Mouse (Mus musculus) cerebellum, postnatal 25 days (tissue): ENCODE measurements around the gene Zfp790.

Source experiments
- DNase-seq, 2 experiments: peaks; one replicate each; pipeline ENCODE4 v3.0.0; 2021; ENCODE audit warnings: mixed read lengths in 2 of 2

Zfp790 gene

GRCm38 (mm10) chr7:29815910-29816429 is at the start of gene Zfp790:
Gene Zfp790, plus strand, starts transcription at chr7:29816114.
- peak; percentile 82 to 88 for DNase-seq

GRCm38 (mm10) chr7:29767058-29767686 is 48.7 kb upstream of the Zfp790 start:
- DNase-seq = peak; percentile 87 to 90

GRCm38 (mm10) chr7:29768090-29768900 is 47.6 kb upstream of the Zfp790 start, which contains the start of gene Zfp84:
Gene Zfp84, plus strand, starts transcription at chr7:29768552.
- peak; percentile 85 to 86 for DNase-seq

GRCm38 (mm10) chr7:29768980-29769379 is 46.9 kb upstream of the Zfp790 start:
- DNase-seq = no peak

- no peak for DNase-seq
Observed at GRCm38 (mm10) chr7:29773503-29773902, 42.4 kb upstream of the Zfp790 start.

GRCm38 (mm10) chr7:29774371-29774770 is 41.5 kb upstream of the Zfp790 start:
- no peak for DNase-seq

GRCm38 (mm10) chr7:29776568-29776967 is 39.3 kb upstream of the Zfp790 start:
- no peak for DNase-seq

- DNase-seq = no peak
Observed at GRCm38 (mm10) chr7:29777372-29777771, 38.5 kb upstream of the Zfp790 start.

- DNase-seq = peak; percentile 90 to 93
Observed at GRCm38 (mm10) chr7:29783871-29784551, 31.9 kb upstream of the Zfp790 start, which contains the start of gene Zfp30. Gene Zfp30, plus strand, starts transcription at chr7:29783998.

GRCm38 (mm10) chr7:29785023-29785422 is 30.9 kb upstream of the Zfp790 start:
- DNase-seq = no peak

GRCm38 (mm10) chr7:29785888-29786287 is 30.0 kb upstream of the Zfp790 start:
- DNase-seq = peak in 1 of 2 experiments; percentile 41

GRCm38 (mm10) chr7:29792906-29793305 is 23.0 kb upstream of the Zfp790 start:
- DNase-seq = no peak

GRCm38 (mm10) chr7:29807046-29807445 is 8.9 kb upstream of the Zfp790 start:
- DNase-seq = no peak

GRCm38 (mm10) chr7:29812244-29812643 is 3.7 kb upstream of the Zfp790 start:
- DNase-seq = no peak

GRCm38 (mm10) chr7:29814381-29814780 is 1.5 kb upstream of the Zfp790 start:
- no peak for DNase-seq

GRCm38 (mm10) chr7:29815061-29815784 is 691 bp upstream of the Zfp790 start:
- no peak for DNase-seq

GRCm38 (mm10) chr7:29818619-29819254 is 2.8 kb downstream of the Zfp790 start:
- peak; percentile 75 to 79 for DNase-seq

- DNase-seq = no peak
Observed at GRCm38 (mm10) chr7:29828001-29828400, 12.1 kb downstream of the Zfp790 start.

GRCm38 (mm10) chr7:29829804-29830203 is 13.9 kb downstream of the Zfp790 start:
- no peak for DNase-seq

GRCm38 (mm10) chr7:29836816-29837215 is 20.9 kb downstream of the Zfp790 start:
- DNase-seq = no peak

GRCm38 (mm10) chr7:29839256-29839655 is 23.3 kb downstream of the Zfp790 start:
- no peak for DNase-seq

- DNase-seq = no peak
Observed at GRCm38 (mm10) chr7:29842105-29842504, 26.2 kb downstream of the Zfp790 start.
